Mouse (Mus musculus) small intestine, adult 2 months (tissue): ENCODE measurements at regions not wholly inside any gene's neighbourhood (a gene's known extent, or its start where the extent isn't known, plus 50 kb on each side); places are given as distances from the start of the nearest gene placed in this dataset.

Source experiments
- H3K27ac ChIP-seq: fragments of 200-500 bp; 2 replicates; pipeline ENCODE4 v1.5.1; 2012; ENCODE audit warnings: low read depth, low read length, control low read depth, inconsistent platforms; ENCODE audit not compliant: insufficient read depth
- H3K27me3 ChIP-seq: fragments of 200-500 bp; 2 replicates; pipeline ENCODE4 v1.6.1; 2012; ENCODE audit warnings: mild to moderate bottlenecking, moderate library complexity, low read length, inconsistent platforms; ENCODE audit not compliant: control insufficient read depth, insufficient read depth
- H3K36me3 ChIP-seq: fragments of 200-500 bp; 2 replicates; pipeline ENCODE4 v1.6.1; 2012; ENCODE audit warnings: mild to moderate bottlenecking, low read length, control low read depth, inconsistent platforms; ENCODE audit not compliant: control insufficient read depth, insufficient read depth
- H3K4me1 ChIP-seq: fragments of 200-500 bp; 2 replicates; pipeline ENCODE4 v1.6.1; 2012; ENCODE audit warnings: low read length, inconsistent platforms, mixed read lengths; ENCODE audit not compliant: control insufficient read depth, insufficient read depth, insufficient read length
- H3K4me3 ChIP-seq: fragments of 200-500 bp; 2 replicates; pipeline ENCODE4 v1.5.1; 2012; ENCODE audit warnings: low read depth, mild to moderate bottlenecking, control low read depth, inconsistent platforms, low read length, moderate library complexity
- CTCF ChIP-seq: fragments of 200-500 bp; IDR thresholded peaks from 2 replicates; pipeline ENCODE4 v1.5.1; 2012; ENCODE audit warnings: low read depth, mild to moderate bottlenecking, control low read depth, inconsistent platforms, low read length, moderate library complexity, mixed read lengths; ENCODE audit not compliant: insufficient replicate concordance, insufficient read length; ENCODE audit errors: extremely low read depth
- POLR2A ChIP-seq: fragments of 200-500 bp; IDR thresholded peaks from 2 replicates; pipeline ENCODE4 v1.6.1; 2012; ENCODE audit warnings: low read depth, mild to moderate bottlenecking, control low read depth, inconsistent platforms, low read length, moderate library complexity
- WGBS: fragments of 180-500 bp; shearing (Covaris S2); methylation state at CpG from one replicate; pipeline ENCODE4 v1.1.7; 2018; 5-methylcytosine and 5-hydroxymethylcytosine counted together

DNA sequence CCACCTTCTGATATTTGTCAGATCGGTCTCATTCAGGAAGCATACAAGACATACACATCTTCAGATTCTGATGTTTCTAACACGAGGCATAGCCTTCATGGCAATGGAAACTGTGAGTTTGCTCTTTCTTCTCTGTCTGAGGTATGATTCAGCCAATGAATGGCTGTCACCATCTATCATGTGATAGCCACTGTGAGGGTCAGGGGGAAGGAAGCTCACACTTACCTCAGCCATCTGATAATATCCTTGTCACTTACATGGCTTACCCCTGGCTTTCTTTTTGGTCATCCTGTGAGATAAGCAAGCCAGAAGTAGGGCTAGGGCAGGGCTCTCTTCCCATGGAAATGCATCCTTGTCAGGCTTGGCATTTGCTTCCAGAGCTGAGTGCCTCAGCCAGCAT is 131.8 kb upstream of the Id2 start:
- Histone ChIP-seq H3K27me3 (no peaks in the 10 kb centered on the region), H3K4me1 (peaks cover 6% of the 10 kb centered on the region), H3K4me3 (no peak overlapping the region), H3K27ac (no peak overlapping the region), H3K36me3 (no peaks in the 10 kb centered on the region)
- WGBS, result 91% methylated on average over 2 of the region's 2 CpGs
- TF ChIP-seq CTCF (no peak), POLR2A (no peak)

DNA sequence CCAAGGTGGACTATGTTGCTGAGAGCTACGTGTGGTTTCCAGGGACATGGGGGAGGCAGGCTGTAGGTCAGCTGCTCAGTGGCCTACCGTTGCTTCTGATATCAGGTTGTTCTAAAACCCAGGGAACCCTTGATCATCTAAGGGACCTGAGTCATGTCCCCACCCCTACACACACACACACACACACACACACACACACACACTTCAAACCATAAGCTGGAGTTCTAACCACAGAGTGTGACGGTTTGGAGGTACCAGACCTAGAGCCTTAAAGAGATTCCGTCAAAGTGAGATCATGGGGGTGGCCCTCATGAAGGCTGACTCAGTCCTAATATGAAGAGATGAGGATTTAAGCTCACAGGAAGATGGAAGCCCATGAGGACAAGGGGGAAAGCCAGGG is 130.8 kb upstream of the Id2 start:
- Histone ChIP-seq H3K4me1 (peaks cover 6% of the 10 kb centered on the region), H3K27me3 (no peaks in the 10 kb centered on the region), H3K36me3 (no peaks in the 10 kb centered on the region), H3K27ac (no peak overlapping the region), H3K4me3 (no peak overlapping the region)
- 91% methylated on average over 4 of the region's 4 CpGs for WGBS
- TF ChIP-seq POLR2A (no peak), CTCF (no peak)

GRCm38 (mm10) chr12:25224644-25225043 is 127.7 kb upstream of the Id2 start:
- no peak for TF ChIP-seq CTCF
- no peak for TF ChIP-seq POLR2A
- Histone ChIP-seq H3K36me3 (no peaks in the 10 kb centered on the region), H3K4me3 (no peak overlapping the region), H3K27ac (no peak overlapping the region), H3K27me3 (no peaks in the 10 kb centered on the region), H3K4me1 (peaks cover 4% of the 10 kb centered on the region; the same call in 1 of the 2 replicates)
- WGBS, result 61% methylated on average over 4 of the region's 4 CpGs

DNA sequence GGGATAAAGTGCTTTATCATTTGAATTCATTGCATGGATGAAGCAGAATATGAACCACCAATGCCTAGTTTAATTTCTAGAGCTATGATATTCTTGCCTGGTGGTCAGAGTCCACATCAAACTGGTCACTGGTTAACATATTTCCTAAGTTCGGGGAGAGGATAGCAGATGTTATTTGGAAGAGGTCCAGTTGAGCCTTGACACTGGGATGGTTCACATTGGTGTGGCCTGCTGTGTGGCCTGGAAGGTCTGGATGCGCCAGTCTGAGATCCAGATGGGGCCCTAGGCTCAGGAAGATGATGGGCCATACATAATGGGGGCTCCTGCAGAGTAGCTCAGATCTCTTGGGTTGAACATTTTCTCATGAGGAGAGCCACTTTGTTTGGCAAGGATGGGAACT is 127.3 kb upstream of the Id2 start:
- Histone ChIP-seq H3K36me3 (no peaks in the 10 kb centered on the region), H3K27ac (no peak overlapping the region), H3K27me3 (no peaks in the 10 kb centered on the region), H3K4me1 (peaks cover 4% of the 10 kb centered on the region; the same call in 1 of the 2 replicates), H3K4me3 (no peak overlapping the region)
- TF ChIP-seq CTCF (no peak), POLR2A (no peak)
- WGBS, result 74% methylated on average over 2 of the region's 2 CpGs

- Histone ChIP-seq H3K27me3 (no peaks in the 10 kb centered on the region), H3K36me3 (no peaks in the 10 kb centered on the region), H3K27ac (no peak overlapping the region), H3K4me1 (peaks cover 3% of the 10 kb centered on the region; the same call in 1 of the 2 replicates), H3K4me3 (no peak overlapping the region)
- WGBS, result 84% methylated on average over 4 of the region's 4 CpGs
- TF ChIP-seq POLR2A (no peak), CTCF (no peak)
Observed at GRCm38 (mm10) chr12:25223539-25223938, 126.6 kb upstream of the Id2 start.

- Histone ChIP-seq H3K27me3 (no peaks in the 10 kb centered on the region), H3K27ac (no peak overlapping the region), H3K36me3 (no peaks in the 10 kb centered on the region), H3K4me1 (peaks cover 13% of the 10 kb centered on the region), H3K4me3 (no peak overlapping the region)
- TF ChIP-seq POLR2A (no peak), CTCF (no peak)
- WGBS, result 41% methylated on average over 4 of the region's 4 CpGs
Observed at GRCm38 (mm10) chr12:25220780-25221106, 123.8 kb upstream of the Id2 start.

DNA sequence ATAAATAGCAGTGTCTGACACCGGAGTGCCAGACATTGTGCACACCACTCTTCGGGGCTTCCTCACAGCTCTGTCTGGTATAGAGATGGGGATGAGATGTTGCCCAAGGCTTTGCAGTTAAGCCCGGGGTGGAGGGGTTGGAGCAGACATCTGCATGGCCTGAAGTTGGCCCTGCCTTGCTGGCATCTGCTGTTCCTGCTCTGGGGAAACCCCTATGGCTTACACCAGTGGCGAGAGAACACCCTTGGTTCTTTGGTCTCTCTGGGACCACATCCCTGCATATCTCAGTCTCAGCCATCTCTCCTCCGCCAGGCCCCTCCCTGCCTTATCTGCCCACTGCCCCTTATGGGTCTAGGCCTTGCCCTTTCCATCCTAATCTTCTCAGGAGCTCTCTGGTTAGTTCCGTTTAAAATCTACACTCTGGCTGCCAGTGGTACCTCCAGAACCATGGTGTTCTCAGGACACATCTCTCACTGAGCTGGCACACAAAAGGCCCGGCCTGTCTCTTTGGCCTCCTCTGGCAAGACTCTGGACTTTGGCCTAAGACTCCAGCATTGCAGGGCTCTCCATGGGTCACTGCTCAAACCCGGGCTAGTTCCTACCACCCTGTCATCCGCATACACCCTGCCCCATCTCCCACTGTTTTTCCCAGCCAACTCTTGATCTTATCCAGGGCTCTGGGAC is 123.3 kb upstream of the Id2 start:
- no peak overlapping the region for H3K4me3 ChIP-seq
- H3K36me3 ChIP-seq, result no peaks in the 10 kb centered on the region
- 70% methylated on average over 9 of the region's 9 CpGs for WGBS
- no peaks in the 10 kb centered on the region for H3K27me3 ChIP-seq
- H3K27ac ChIP-seq, result no peak overlapping the region
- TF ChIP-seq POLR2A (no peak), CTCF (no peak)
- peaks cover 13% of the 10 kb centered on the region for H3K4me1 ChIP-seq

DNA sequence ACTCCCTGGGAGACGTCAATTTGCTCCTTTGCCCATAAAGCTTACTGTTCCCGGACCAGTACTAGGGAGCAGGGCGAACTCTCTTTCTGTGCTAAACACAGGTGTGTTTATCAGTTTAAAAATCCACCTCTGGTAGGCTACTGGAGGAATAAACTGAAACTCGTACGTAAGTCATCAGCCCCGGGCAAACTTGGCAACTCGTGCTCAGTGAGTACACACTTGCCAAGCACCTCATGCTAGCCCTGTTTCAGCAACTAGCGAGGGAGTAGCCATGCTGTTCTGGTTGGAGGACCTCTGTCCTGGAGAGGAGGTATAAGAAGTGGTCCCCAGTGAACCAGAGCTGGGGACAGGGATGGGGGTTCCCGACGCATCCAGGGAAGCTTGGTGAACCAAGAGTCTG is 122.6 kb upstream of the Id2 start:
- no peaks in the 10 kb centered on the region for H3K27me3 ChIP-seq
- no peak overlapping the region for H3K4me3 ChIP-seq
- H3K27ac ChIP-seq, result no peak overlapping the region
- 86% methylated on average over 10 of the region's 10 CpGs for WGBS
- H3K36me3 ChIP-seq, result no peaks in the 10 kb centered on the region
- H3K4me1 ChIP-seq, result peaks cover 13% of the 10 kb centered on the region
- TF ChIP-seq CTCF (no peak), POLR2A (no peak)
